Mouse (Mus musculus) CD4-positive helper T cell, adult 2 months (primary cell): ENCODE results near the gene Cpt1a.

Source experiments
- DNase-seq: peaks from one replicate; pipeline ENCODE4 v3.0.0-alpha.2; 2012; ENCODE audit warnings: low read depth, missing footprints, low spot score

The Cpt1a gene

DNA sequence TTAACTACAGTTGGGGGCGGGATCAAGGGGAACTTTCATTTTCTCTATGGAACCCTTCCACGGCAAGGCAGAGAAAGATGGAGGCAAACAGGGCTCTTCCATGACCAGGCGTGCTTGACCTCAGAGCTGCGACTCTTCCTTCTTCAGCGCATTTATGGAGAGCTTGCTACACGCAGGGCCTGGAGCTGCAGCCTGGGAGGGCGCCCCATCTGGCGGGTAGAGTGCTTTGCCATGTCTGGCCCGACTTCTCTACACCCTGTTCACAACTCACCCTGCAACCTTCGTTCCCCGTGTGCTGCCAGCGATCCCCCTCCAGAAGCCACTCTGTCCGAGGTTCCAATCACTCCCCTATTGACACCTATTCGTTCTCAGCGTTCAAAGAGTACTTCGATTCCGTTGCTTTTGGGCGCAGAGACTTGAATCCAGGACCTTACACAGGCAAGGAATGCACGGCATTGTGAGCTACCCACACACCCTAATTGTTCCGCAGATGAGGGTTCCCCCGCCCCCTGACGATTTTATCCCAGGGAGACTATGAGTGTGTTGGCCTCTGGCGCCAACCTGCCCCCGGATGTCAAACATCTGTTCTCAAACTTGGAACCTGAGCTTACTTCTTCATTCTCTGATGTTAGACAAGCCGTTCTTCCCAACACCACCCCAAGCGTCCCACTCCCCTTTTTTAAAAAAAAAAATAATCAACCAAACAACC, at the start of gene Cpt1a:
Gene Cpt1a, plus strand, starts transcription at position 74 of the 709 bp plus-strand sequence.
- DNase-seq, result peak; percentile 76

DNA sequence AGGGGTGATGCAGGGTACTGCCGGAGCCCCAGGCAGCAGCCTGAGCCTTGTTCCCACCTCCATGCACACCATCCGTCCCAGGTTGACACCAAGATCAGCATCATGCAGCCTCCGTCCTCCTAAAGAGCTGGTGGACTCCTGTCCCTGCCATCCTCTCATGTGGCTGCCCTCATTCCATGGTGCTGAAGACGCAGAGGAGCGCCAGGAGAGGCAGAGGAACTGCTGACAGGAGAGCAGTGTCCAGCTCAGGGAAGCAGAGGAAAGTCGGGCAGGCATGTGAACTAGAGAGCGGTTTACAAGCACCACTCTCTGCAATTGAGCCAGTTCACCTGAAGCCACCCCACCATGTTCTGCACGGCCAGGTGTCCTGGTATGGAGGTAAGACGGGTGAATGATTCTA, 48.8 kb upstream of the Cpt1a start:
- no peak for DNase-seq

DNA sequence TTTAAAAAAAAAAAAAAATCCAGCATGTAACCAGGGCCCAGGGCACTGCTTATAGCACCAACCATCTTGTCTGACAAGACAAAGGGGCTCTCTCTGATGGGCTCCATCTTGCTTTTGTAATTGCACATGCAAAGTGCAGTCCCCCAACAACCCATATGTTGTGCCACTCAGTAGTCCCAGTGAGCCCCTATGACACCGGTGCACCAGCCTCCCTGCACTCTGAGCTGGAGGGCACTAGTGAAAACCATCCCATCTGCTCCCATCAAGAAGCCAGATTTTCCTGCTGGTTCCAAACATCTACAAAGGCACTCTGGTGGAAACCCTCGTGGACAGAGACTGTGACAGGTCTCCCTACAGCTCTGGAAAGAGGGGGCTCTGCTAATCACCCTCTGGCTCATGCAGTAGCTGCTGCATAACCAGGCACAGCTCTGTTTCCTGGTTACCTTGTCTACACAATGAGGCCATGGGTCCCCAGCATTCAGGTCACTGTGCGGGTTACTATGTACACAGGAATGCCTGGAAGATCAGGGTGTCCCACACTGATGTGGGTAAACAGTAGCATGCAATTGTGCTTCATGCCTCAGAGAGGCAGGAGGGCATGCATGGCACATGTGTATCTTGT, 46.3 kb upstream of the Cpt1a start:
- DNase-seq, result no peak

DNA sequence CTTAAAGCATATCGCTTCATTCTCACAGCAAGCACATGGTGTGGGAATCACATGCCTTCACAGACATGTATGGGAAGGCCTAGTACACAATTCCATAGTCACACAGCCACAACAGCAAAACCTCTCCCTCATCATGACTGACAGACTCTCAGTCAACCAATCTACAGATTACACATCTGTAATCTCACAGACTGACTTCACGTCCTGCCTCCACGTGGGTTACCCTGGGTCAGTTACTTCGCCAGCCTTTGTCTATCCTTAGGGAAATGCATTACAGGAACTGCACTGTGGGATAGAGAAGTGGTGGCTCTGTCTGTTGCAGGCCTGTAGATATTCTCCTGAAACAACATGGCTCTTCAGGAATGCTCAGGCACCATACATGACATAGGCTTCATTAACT, 40.2 kb upstream of the Cpt1a start:
- DNase-seq, result no peak

DNA sequence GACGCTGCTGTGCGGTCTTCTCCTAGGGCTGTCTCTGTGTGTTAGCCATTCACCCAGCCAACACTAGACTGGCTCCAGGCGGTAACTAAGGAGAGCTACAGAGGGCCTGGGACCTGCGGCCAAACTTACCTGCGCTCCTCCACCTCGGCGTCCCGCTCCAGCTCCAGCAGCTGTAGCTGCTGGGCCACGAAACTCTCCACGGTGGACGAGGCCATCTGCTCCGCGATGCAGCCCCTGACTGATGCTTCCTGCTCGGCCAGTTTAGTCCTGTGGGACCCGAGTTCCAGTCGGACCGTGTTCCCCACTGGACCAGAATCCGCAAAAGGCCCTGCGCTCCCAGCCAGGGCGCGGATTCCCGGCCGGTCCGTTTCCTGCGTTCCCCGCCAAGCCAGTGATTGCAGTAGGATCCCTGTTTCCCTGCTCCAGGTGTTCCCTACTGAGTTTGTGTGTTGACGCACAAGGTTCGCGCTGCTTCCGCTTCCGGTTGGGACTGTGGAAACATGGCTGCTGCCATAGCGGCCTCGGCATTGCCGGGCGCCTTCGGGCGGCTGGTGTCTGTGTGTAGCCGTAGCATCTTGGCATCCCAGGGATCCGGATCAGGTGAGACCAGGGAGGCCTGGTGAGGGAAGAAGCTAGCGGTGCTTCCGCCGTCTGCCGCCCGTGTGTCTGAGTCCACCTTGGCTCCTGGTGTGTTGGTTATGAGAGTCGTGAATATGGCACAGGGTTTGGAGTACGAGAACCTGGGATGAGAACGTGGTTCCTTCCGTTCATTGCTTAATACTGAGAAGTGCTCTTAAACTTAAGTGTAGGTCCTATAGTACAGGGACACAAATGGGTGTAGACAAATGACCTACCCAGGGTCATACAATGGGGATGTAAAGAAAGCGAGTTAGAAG, 39.3 kb upstream of the Cpt1a start, which contains the start of the genes Mrpl21 and Ighmbp2:
Gene Mrpl21, plus strand, starts transcription at position 330 of the 896 bp plus-strand sequence.
Gene Ighmbp2, minus strand, starts transcription at position 446 of the 896 bp plus-strand sequence.
- peak; percentile 86 for DNase-seq

DNA sequence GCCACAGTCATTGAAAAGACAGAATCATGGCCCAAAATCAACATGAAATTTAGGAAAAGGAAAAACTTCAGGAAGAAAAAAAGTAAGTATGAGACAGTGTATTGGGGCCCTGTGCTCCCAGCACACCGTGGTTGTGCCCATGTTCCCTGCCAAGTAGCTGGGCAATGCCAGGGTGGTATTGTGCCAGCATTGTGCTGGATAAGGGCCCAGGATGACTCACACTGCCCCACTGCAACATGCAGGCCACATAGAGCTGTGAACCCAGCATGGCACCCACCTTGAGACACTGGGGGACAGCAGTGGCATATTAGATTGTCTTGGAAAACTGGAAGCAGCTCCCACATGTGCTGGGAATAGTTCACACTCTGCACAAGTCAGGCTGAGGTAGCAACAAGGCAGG, 33.1 kb upstream of the Cpt1a start:
- DNase-seq, result no peak

DNA sequence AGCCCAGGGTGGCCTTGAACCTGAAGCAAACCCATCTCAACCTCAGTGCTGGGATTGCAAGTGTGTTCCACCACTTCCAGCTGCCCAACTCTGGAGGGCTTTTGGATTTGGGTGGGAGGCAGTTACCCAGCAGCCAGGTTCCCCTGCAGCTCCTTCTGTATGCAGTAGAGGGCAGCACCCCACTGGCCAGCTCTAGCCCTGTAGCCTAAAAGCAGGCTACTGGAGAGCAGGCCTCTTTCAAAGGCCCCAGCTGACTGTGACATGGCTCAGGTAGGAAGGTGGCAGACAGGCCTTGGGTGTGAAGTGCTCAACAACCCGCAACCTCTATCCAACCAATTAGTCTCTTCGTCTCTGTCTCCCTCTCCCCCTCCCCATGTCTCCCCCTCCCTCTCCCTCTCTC, 30.1 kb upstream of the Cpt1a start:
- DNase-seq, result peak; percentile 48

DNA sequence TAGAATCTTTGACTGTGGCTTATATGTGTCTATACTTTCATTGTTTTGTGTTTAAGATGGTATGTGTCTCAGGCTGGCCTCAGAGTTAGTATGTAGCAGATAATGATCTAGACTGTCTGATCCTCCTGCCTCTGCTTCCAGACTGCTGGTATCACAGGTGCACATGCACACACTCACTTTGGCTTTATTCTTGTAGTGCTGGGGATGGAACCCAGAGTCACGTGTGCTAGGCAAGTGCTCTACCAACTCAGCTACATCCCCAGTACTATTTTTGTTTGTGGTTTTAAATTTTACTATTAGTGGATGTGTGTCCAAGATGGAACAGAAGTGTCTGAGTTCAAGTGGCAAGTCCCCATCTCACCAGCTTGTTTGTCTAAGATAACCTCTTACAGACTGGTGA, 29.1 kb upstream of the Cpt1a start:
- DNase-seq, result no peak

DNA sequence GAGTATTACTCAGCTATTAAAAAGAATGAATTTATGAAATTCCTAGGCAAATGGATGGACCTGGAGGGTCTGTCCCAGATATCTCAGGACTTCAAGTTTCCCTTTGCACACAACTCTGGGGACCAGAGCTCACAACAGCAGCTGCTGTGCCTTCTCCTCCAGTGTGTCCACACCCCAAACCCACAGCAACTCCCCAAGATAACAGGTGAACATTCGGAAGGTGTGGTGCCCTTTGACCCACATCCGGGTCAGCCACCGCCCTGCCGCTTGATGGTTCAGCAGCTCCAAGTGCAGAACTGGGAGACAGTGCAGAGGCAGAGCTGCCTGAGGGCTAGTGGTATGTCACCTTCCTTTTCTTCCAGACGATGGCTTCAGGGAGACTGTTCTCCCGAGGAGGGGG, 26.9 kb upstream of the Cpt1a start:
- DNase-seq, result no peak

DNA sequence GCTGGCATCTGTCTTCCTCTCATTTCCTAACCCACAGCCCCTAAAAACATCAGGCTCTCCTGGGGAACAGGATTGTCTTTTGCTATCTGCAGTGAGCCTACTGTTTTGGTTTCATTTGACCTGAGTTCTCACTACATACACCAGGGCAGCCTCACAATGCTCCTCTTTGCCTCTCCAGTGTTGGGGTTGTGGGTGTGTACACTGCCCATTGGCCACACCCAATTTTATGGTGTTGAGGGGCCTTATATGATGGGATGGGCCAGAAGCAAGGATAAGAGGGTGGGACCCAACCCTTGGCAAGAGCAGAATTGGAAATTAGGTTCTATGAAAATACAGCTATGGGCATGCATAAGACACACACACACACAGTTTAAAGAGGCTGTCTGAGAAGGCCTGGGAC, 25.1 kb upstream of the Cpt1a start:
- no peak for DNase-seq

DNA sequence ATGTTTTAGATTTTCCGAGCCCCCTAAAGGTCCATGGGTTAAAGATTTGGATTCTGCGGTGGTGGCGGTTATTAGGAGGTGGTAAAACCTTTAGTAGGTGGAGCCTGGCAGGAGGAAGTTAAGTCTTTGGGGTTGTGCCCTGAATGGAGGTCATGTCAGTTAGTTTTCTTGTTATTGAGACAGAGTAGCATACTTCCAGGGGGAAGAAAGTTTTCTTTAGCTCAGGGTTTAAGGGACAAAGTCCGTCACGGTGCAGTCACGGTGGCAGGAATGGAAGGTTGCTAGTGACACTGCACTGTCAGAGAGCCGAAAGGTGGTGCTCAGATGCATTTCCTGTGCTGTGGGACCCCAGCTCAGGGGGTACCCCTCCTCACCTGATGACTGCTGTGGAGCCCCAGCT, 24.4 kb upstream of the Cpt1a start:
- no peak for DNase-seq

DNA sequence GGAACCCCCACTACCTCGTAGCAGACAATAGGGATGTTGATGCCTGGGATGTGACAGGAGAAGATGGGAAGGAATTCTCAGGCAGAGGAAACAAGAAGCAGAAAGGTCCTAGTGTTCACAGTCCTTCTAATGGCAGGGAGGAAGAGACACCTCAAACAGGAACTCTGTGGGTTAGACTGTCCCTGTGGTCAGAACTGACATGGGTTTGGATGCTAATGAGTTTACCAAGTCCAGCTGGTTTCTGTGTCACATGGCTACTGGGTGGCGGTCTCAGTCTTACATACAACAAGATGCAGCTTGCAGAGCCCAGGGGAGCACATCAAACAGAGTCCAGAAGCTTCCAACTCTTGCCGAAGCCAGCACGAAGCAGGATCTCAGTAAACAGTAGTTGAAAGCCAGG, 18.1 kb upstream of the Cpt1a start:
- DNase-seq, result no peak

DNA sequence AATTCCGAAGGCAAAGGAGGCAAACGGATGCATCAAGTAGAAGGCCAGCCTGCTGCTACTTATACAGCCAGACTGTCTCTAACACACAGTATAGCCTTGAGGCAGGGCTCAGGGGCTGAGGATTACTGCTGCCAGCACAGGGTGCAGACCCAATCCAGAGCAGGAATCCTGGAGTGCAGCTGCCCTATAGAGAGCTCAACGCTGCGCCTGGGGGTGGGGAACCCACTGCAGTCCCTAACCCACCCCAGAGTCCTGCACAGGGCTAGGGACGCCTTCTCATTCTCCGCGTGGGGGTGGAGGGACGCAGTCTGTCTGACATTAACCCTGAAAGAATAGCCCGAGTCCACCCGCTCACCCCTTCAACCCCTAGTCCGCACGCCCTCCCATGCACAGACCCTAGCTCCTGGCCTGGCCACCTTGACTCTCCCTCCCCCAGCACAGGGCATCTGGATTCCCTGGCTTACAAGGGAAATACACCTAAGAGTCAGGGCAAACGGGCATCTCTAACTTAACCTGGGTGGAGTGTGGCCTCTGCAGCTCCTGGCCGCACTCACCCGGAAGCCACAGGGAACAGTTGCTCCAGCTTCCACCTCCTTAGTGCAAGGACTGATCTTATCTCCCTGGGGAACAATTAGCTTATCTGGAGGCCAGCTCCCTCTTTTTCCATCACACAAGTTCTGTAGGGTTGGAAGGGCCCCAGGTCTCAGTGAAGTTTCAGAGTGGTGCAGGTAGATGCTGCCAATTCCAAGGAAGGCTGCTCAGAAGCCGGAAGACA, 14.8 kb upstream of the Cpt1a start:
- no peak for DNase-seq

DNA sequence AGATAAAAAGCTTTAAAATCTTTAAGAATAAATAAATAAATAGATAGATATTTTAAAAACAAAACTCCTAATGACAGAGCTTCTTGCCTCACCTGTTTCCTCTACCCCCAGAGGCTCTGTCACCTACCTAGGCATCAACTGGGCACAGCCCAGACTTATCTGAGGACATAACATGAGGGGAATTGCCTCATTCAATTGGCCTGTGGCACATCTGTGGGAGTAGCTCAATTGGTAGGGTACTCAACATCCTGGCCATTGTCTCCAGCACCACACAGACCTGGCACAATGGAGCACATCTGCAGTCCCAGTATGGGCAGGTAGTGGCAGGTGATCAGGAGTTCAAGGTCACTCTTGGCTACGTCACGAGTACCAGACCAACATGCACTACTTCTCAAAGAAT, 2.8 kb upstream of the Cpt1a start:
- no peak for DNase-seq

DNA sequence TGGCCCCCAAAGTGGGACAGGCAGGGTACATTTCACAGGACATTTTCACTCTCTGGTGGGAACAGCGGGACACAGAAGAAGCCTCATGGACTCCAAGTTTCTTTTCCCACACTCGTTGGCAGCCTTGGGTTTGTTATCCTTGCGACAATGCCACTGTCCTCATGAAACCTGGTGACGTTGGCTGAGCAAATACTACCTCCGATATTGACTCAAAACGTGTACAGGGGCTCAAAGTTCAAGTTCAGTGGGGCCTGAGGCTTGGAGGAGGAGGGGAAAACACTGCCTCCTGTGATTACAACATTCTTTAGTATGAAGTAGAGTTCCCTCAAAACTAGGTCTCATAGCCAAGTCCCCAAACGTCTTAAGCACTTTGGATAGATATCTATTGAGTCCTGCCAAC, 2.0 kb upstream of the Cpt1a start:
- DNase-seq, result no peak

DNA sequence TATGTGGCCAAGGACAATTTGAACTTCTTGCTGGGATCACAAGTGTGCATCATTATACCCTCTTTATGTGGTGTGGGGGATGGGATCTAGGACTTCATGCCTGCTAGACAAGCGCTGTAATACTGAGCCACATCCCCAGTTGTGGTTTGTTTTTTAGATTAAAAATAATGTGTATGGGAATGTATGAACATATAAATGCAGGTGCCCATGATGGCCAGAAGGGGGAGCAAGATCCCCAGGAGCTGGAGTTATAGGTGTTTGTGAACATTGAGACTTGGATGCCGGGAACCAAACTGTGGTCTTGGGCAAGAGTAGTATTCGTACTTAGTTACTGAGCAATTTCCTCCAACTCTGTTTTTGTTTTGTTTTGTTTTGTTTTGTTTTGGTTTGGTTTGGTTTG, 1.3 kb upstream of the Cpt1a start:
- peak; percentile 58 for DNase-seq

DNA sequence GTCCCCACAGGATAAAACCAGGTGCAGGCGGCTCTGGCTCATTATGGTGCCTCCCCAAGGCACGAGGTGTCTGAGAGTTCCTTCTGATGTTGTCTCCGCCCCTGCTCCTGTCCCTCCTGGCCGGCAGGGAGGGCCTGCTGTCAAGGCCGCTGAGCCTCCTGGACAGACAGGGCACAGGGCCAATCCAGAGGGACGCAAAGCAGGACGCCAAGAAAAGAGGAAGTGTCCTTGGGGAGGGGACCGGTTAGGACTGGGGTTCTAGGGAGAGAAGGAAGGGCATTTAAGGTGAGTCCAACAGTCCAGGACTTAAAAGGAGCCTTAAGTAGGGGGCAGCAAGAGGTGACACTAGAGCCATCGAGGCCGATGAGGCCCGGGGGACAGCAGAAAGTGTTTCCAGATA, 517 bp upstream of the Cpt1a start:
- DNase-seq, result peak; percentile 47

DNA sequence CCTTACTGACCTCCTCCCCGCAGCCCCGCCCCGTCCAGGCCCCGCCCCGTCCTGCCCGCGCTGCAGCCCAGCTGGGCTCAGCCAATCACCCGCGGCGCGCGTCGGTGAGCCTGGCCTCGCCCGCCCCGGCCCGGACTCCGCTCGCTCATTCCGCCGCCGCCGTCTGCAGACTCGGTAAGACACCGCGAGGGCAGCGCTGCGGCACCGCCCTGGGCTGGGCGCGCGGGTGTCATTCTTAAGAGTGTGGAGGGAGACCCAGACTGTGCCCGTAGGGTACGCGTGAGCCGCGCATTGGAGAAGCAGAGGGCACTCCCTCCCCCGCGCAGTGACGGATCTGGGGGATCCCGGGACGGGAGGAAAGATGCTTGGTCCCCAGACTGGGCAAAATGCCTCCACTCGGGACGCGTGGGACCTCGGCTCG, 1.1 kb downstream of the Cpt1a start:
- peak; percentile 87 for DNase-seq

DNA sequence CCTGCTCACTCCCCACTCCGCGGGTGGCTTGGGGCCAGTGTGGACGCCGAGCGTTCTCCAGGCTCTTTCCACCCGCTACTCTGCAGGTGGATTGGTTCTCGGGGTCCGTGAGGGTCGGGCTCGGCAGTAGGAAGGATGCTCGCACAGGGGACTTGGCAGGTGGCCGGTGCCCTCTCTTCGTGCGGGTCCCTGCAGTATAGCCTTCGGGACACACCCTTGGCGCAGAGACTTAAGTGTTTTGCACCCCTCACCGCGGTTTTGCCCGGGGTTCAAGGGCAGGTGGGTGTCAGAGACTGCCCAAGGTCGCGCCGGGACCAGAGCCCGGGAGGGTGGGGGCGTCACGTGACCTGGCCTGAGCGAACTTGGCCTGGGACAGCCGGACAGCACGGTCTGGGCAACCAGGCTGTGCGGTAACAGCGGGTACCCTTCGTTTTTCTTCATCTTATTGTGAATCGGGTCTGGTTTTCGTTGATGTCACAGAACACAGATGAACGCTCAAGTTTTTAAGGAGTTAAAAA, 1.7 kb downstream of the Cpt1a start:
- DNase-seq, result peak; percentile 51

DNA sequence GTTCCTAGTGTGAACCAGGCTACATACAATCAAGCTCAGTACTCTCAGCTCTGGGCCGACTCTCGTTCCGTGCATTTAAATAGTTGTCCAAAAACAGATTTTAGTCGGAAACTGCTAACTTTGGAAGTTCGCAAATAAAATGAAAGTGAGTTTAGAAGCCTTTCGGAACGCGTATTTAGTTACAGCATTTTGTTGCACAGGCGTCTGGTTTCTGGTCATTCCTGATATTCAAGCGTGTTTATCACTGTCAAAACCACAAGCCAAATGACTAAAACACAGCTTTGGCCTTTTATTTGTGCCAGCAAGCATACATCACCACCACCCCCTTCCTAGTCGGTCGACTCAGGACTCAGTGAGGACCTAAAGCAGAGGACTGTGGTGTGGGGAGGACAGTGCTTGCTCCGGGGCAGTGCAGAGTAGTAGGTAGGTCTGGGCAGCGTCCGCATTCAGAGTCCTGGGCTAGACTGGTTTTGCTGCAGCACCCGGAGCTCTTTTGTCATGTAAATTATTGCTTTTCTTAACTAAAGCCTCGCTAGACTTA, 2.2 kb downstream of the Cpt1a start:
- no peak for DNase-seq
